Mouse (Mus musculus): ENCODE results near the gene Coa3. TPM values are rescaled to one million over a fixed set of nuclear protein-coding genes. Genes with fewer than 3 reads are reported as not detected.

Gene Coa3
- total and polyA plus RNA-seq, 3 experiments: 117 to 285 (median 177) TPM

GRCm38 (mm10) chr11:101315665-101316500 is 37.0 kb upstream of the Coa3 start, which contains the start of gene Psme3 (continued):
- peak; percentile 11; the same call in 1 of the 2 replicates for TF ChIP-seq MEF2A (IDR thresholded peaks at IDR 0.05; ENCODE audit: borderline replicate concordance, low read depth, low read length)
- TF ChIP-seq NRF1 (IDR thresholded peaks at IDR 0.05; ENCODE audit: low read depth, low read length): peak; percentile 83
- peak; percentile 75; the same call in 1 of the 2 replicates for TF ChIP-seq E2F4 (IDR thresholded peaks at IDR 0.05; ENCODE audit: insufficient replicate concordance, low read depth, low read length)

GRCm38 (mm10) chr11:101315082-101315650 is 36.3 kb upstream of the Coa3 start:
- H3K36me3 ChIP-seq (replicated peaks in 1 of 2; ENCODE audit: control insufficient read depth in 1 of 2, insufficient read depth in 1 of 2, low read length in 1 of 2): peaks cover 22 to 28% of the 10 kb centered on the region in 2 experiments

GRCm38 (mm10) chr11:101314567-101314966 is 35.7 kb upstream of the Coa3 start:
- no peak for DNase-seq (ENCODE audit: extremely low read depth)
- no peak for TF ChIP-seq MXI1 (IDR thresholded peaks at IDR 0.05; ENCODE audit: low read depth, low read length)
- peak; percentile 4 for TF ChIP-seq RAD21 (IDR thresholded peaks at IDR 0.05; ENCODE audit: low read depth, low read length)
- no peak for TF ChIP-seq JUND (conservative IDR thresholded peaks at IDR 0.05; ENCODE audit: low read depth, low read length)
- TF ChIP-seq MAX (IDR thresholded peaks at IDR 0.05; ENCODE audit: low read length): no peak
- peak in 1 of 2 experiments; percentile 66; a peak in 2 of 4 replicates for TF ChIP-seq CTCF (conservative IDR thresholded peaks at IDR 0.05 in 1 of 2, IDR thresholded peaks at IDR 0.05 in 1 of 2; ENCODE audit: low read depth in 2 of 2, low read length in 2 of 2)
- no peak for TF ChIP-seq HCFC1 (IDR thresholded peaks at IDR 0.05; ENCODE audit: low read depth, low read length)
- peak; percentile 65; the same call in 1 of the 2 replicates for TF ChIP-seq MYC (IDR thresholded peaks at IDR 0.05; ENCODE audit: low read depth, low read length)
- no peak for TF ChIP-seq MAFK (IDR thresholded peaks at IDR 0.05; ENCODE audit: insufficient replicate concordance, low read length)
- no peak for TF ChIP-seq E2F4 (IDR thresholded peaks at IDR 0.05; ENCODE audit: insufficient replicate concordance, low read depth, low read length)
- TF ChIP-seq SIN3A (IDR thresholded peaks at IDR 0.05; ENCODE audit: low read length): no peak
- TF ChIP-seq TCF12 (IDR thresholded peaks at IDR 0.05; ENCODE audit: low read depth, low read length): no peak
- Histone ChIP-seq H3K9me3 (replicated peaks; ENCODE audit: low read length) (no peaks in the 10 kb centered on the region), H3K79me2 (replicated peaks; ENCODE audit: control insufficient read depth, extremely low read depth, insufficient read depth, poor library complexity, severe bottlenecking) (peaks cover 34% of the 10 kb centered on the region), H3K9ac (ENCODE audit: insufficient read depth, low read depth) (no peak overlapping the region), H3K4me1 (ENCODE audit: control insufficient read depth in 1 of 2, insufficient read depth in 2 of 2) (peaks cover 6 to 28% of the 10 kb centered on the region in 2 experiments), H3K27ac (ENCODE audit: insufficient read depth, low read depth) (no peak overlapping the region), H3K4me2 (ENCODE audit: insufficient read depth, low read depth, poor library complexity, severe bottlenecking) (no peak overlapping the region), H3K27me3 (replicated peaks) (peaks cover under 1% of the 10 kb centered on the region), H3K36me3 (replicated peaks in 1 of 2; ENCODE audit: control insufficient read depth in 1 of 2, insufficient read depth in 1 of 2, low read length in 1 of 2) (peaks cover 16 to 22% of the 10 kb centered on the region in 2 experiments), H3K4me3 (replicated peaks in 1 of 3; ENCODE audit: low read depth in 2 of 3, low read length in 2 of 3, poor library complexity in 1 of 3) (no peak overlapping the region)
- in situ Hi-C loops (cut with MboI; ENCODE audit: low pct_ligation_motif_present, low pct_unique_long_range_greater_than_20kb, low sequenced_read_pairs) (no loop called here), dilution Hi-C loops (cut with MboI; ENCODE audit: extremely low pct_ligation_motif_present, extremely low pct_unique_long_range_greater_than_20kb, low sequenced_read_pairs) (no loop called here)

More at GRCm38 (mm10) chr11:101315082-101315650, 36.3 kb upstream of the Coa3 start:
- Histone ChIP-seq H3K4me3 (replicated peaks in 1 of 3; ENCODE audit: low read depth in 2 of 3, low read length in 2 of 3, poor library complexity in 1 of 3) (peak overlapping the region; percentile 90 to 97 (median 94)), H3K4me1 (ENCODE audit: control insufficient read depth in 1 of 2, insufficient read depth in 2 of 2) (peaks cover 6 to 28% of the 10 kb centered on the region in 2 experiments), H3K27ac (ENCODE audit: insufficient read depth, low read depth) (peak overlapping the region; percentile 49), H3K27me3 (replicated peaks) (no peaks in the 10 kb centered on the region), H3K9me3 (replicated peaks; ENCODE audit: low read length) (no peaks in the 10 kb centered on the region), H3K79me2 (replicated peaks; ENCODE audit: control insufficient read depth, extremely low read depth, insufficient read depth, poor library complexity, severe bottlenecking) (peaks cover 36% of the 10 kb centered on the region), H3K9ac (ENCODE audit: insufficient read depth, low read depth) (peak overlapping the region; percentile 93), H3K4me2 (ENCODE audit: insufficient read depth, low read depth, poor library complexity, severe bottlenecking) (peak overlapping the region; percentile 69)
- dilution Hi-C loops (cut with MboI; ENCODE audit: extremely low pct_ligation_motif_present, extremely low pct_unique_long_range_greater_than_20kb, low sequenced_read_pairs): no loop called here
- in situ Hi-C loops (cut with MboI; ENCODE audit: low pct_ligation_motif_present, low pct_unique_long_range_greater_than_20kb, low sequenced_read_pairs): no loop called here
- DNase-seq (ENCODE audit: extremely low read depth): no peak
- TF ChIP-seq ZNF384 (IDR thresholded peaks at IDR 0.05; ENCODE audit: low read depth, low read length) (peak; percentile 66; the same call in 1 of the 2 replicates), MAFK (IDR thresholded peaks at IDR 0.05; ENCODE audit: insufficient replicate concordance, low read length) (no peak), SIN3A (IDR thresholded peaks at IDR 0.05; ENCODE audit: low read length) (no peak), POLR2AphosphoS2 (IDR thresholded peaks at IDR 0.05; ENCODE audit: low read depth, low read length) (no peak), ELF1 (IDR thresholded peaks at IDR 0.05; ENCODE audit: low read depth, low read length) (no peak)
